Mouse (Mus musculus) ES-E14 (cell line): ENCODE measurements around the gene Olfr824. TPM values are rescaled to one million over a fixed set of nuclear protein-coding genes. Genes with fewer than 3 reads are reported as not detected.
"Not testable (repeated sequence)": the region's sequence is repeated elsewhere in the genome, so short reads cannot be mapped to it uniquely, and the experiment has no call there.

ENCODE experiments used
- DNase-seq: peaks from one replicate; pipeline ENCODE4 v3.0.0-alpha.2; 2013; ENCODE audit warnings: low read depth, low spot score
- H3K27ac ChIP-seq: 2 replicates; pipeline ENCODE4 v1.5.1; 2012; ENCODE audit warnings: low read depth, mild to moderate bottlenecking, low read length, moderate library complexity, mixed read lengths; ENCODE audit not compliant: poor library complexity, insufficient read depth, severe bottlenecking
- H3K36me3 ChIP-seq: 2 replicates; pipeline ENCODE4 v1.6.1; 2012; ENCODE audit warnings: mild to moderate bottlenecking, low read length, moderate library complexity, mixed read lengths; ENCODE audit not compliant: control insufficient read depth, poor library complexity, insufficient read depth, severe bottlenecking
- H3K4me1 ChIP-seq, 2 experiments: fragments of 150-350 bp in 1 of 2; sonication (generic) in 1 of 2; 2 replicates each; pipeline ENCODE4 v1.6.1; 2012; ENCODE audit warnings: low read length in 2 of 2, mild to moderate bottlenecking in 1 of 2, mixed read lengths in 1 of 2; ENCODE audit not compliant: control insufficient read depth in 2 of 2, insufficient read depth in 2 of 2, poor library complexity in 1 of 2
- H3K4me3 ChIP-seq, 2 experiments: fragments of 150-350 bp in 1 of 2; sonication (generic) in 1 of 2; 2 replicates each; pipeline ENCODE4 v1.5.1; 2012; ENCODE audit warnings: low read length in 2 of 2, low read depth in 1 of 2, mild to moderate bottlenecking in 1 of 2, mixed read lengths in 1 of 2; ENCODE audit not compliant: insufficient read depth in 1 of 2, poor library complexity in 1 of 2, severe bottlenecking in 1 of 2
- H3K9ac ChIP-seq: 2 replicates; pipeline ENCODE4 v1.6.1; 2012; ENCODE audit warnings: low read depth, mild to moderate bottlenecking, low read length, mixed read lengths; ENCODE audit not compliant: poor library complexity, insufficient read depth, severe bottlenecking
- H3K9me3 ChIP-seq: fragments of 150-350 bp; sonication (generic); 2 replicates; pipeline ENCODE4 v1.6.1; 2012; ENCODE audit warnings: low read depth, mild to moderate bottlenecking, low read length; ENCODE audit not compliant: control insufficient read depth, insufficient read depth
- CHD2 ChIP-seq: IDR thresholded peaks from 2 replicates; pipeline ENCODE4 v1.6.1; 2014; ENCODE audit warnings: mild to moderate bottlenecking, low read depth, low read length, inconsistent platforms
- HCFC1 ChIP-seq: IDR thresholded peaks from 2 replicates; pipeline ENCODE4 v1.6.1; 2012; ENCODE audit warnings: low read length, inconsistent platforms, borderline replicate concordance; ENCODE audit not compliant: insufficient read depth
- MAFK ChIP-seq: IDR thresholded peaks from 2 replicates; pipeline ENCODE4 v1.6.1; 2014; ENCODE audit warnings: mild to moderate bottlenecking, low read depth, low read length, inconsistent platforms; ENCODE audit not compliant: insufficient read depth
- ZC3H11A ChIP-seq: IDR thresholded peaks from 2 replicates; pipeline ENCODE4 v1.6.1; 2012; ENCODE audit warnings: low read depth, mild to moderate bottlenecking, inconsistent platforms, low read length, borderline replicate concordance
- ZNF384 ChIP-seq: IDR thresholded peaks from 2 replicates; pipeline ENCODE4 v1.6.1; 2012; ENCODE audit warnings: low read depth, low read length, inconsistent platforms
- in situ Hi-C, 2 experiments: fragments of 600-800 bp; cut with MboI; formaldehyde crosslinking; loops; one replicate each; pipeline ENCODE4 v1.15.1; 2025; ENCODE audit warnings: low sequenced_read_pairs in 2 of 2, inconsistent platforms in 1 of 2; ENCODE audit not compliant: unreplicated experiment in 2 of 2
- total RNA-seq: library from RNA; depleted of rRNA; stranded (reverse); fragments of 300-350 nt; gene quantifications from 2 replicates; pipeline ENCODE4 v1.2.3, GENCODE M21; 2012; rRNA removed

Olfr824 gene
- total RNA-seq, 1 experiment, result not detected

GRCm38 (mm10) chr10:130134811-130135210 lies 5.0 kb upstream of the Olfr824 start:
- Histone ChIP-seq H3K9ac (no peak overlapping the region), H3K27ac (no peak overlapping the region), H3K9me3 (no peaks in the 10 kb centered on the region), H3K36me3 (no peaks in the 10 kb centered on the region), H3K4me1 (no peaks in the 10 kb centered on the region), H3K4me3 (no peak overlapping the region)
- no peak for DNase-seq
- in situ Hi-C loops, result no loop called here
- no peak for TF ChIP-seq CHD2
- no peak for TF ChIP-seq MAFK
- TF ChIP-seq HCFC1, result no peak
- no peak for TF ChIP-seq ZNF384
- TF ChIP-seq ZC3H11A, result no peak

DNA sequence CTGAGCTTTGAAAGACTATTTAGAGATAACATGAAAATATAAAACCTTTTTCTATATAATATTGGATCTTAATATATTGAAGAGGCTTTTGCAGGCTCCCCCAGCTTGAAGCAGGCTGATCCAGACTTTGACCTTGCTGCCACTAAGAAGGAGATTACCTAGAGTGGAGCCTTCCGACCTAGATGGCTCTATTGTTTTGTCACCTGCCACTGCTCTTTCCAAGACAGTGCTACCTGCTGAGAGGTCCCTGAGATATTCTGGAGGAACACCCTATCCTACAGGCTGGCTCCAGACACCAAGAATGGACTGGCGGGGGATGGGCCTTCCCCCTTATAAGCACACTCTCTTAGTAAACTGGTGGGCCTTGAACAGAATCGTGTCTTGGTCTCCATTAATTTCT lies 13.8 kb downstream of the Olfr824 start:
- in situ Hi-C loops, result not testable (repeated sequence)

GRCm38 (mm10) chr10:130115283-130115682 lies 14.5 kb downstream of the Olfr824 start, which contains the start of gene Olfr823:
Gene Olfr823 (minus strand): TSS chr10:130115383.
- H3K9ac ChIP-seq, H3K4me3 ChIP-seq, H3K4me1 ChIP-seq, H3K36me3 ChIP-seq, in situ Hi-C loops, DNase-seq, H3K9me3 ChIP-seq, H3K27ac ChIP-seq: not testable (repeated sequence)

More for the DNA sequence above, 13.8 kb downstream of the Olfr824 start:
- H3K27ac ChIP-seq, H3K4me1 ChIP-seq, H3K9ac ChIP-seq, DNase-seq, H3K9me3 ChIP-seq, H3K36me3 ChIP-seq, H3K4me3 ChIP-seq: not testable (repeated sequence)

DNA sequence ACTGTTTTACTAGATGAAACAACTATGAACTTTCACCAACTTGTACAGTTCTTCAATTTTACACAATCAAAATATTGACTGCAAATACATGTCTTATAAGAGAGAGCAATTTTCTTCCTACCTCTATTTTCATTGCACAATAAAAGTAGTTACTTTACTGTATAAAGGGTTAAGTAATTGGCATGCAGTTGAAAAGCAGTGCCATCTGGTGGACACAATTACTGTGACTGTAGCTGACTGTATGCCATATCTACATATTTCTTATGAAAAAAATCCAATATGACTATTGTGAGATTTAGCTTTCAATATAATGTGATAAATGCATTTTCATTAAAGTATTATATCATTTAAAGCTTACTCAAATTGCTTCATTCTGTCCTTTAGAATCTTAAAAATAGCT lies 33.7 kb downstream of the Olfr824 start:
- no peak overlapping the region for H3K9ac ChIP-seq
- DNase-seq, result no peak

DNA sequence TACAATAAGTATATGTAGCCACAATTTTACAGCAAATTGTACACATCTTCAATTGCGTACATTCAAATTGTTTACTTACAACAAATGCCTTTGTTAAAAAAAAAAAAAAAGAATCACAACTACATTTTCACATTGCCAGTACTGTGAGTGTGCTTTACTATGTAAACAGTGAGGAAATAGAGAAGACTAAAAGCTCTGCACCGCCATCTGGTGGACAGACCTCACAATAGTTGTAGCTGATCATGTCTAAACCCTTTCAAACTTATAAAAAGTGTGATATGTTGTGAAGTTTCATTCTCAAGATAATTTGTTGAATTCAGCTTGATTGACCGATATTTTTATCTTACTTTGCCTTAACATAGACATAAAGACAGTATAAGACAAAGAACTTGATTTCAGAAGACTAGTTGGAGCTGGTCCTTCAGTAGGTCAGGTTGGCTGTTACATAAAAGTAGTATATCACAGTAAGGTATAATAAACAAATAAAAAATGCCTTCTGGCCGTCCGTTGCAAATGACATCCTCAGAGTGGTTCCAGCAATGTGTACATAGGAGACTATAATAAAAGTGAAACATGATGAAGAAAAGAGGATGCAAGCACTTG lies 36.9 kb downstream of the Olfr824 start:
- Histone ChIP-seq H3K9me3 (no peaks in the 10 kb centered on the region), H3K4me1 (no peaks in the 10 kb centered on the region), H3K27ac (no peak overlapping the region), H3K4me3 (no peak overlapping the region), H3K36me3 (no peaks in the 10 kb centered on the region), H3K9ac (no peak overlapping the region)
- DNase-seq, result peak; percentile 57
- TF ChIP-seq HCFC1, result no peak
- peak; percentile 99 for TF ChIP-seq ZC3H11A
- in situ Hi-C loops, result no loop called here

More for the DNA sequence above, 33.7 kb downstream of the Olfr824 start:
- H3K36me3 ChIP-seq, result no peaks in the 10 kb centered on the region
- H3K27ac ChIP-seq, result no peak overlapping the region
- in situ Hi-C loops, result no loop called here
- TF ChIP-seq CHD2 (no peak), ZC3H11A (no peak), MAFK (no peak), HCFC1 (no peak)
- no peak overlapping the region for H3K4me3 ChIP-seq
- H3K9me3 ChIP-seq, result no peaks in the 10 kb centered on the region
- no peaks in the 10 kb centered on the region for H3K4me1 ChIP-seq

Other genes with a start within 250 kb of the Olfr824 start
- gene Olfr815, start 224.1 kb downstream of the Olfr824 start, total RNA-seq, result 0.58 and 0.63 TPM in 2 replicates
- not detected in 2 replicates for gene Olfr816, start 214.4 kb downstream of the Olfr824 start, total RNA-seq
- not detected in 2 replicates for gene Olfr818, start 180.9 kb downstream of the Olfr824 start, total RNA-seq
- gene Olfr819, start 162.7 kb downstream of the Olfr824 start, total RNA-seq, result not detected in 2 replicates
- not detected in 2 replicates for gene Olfr247, start 153.9 kb downstream of the Olfr824 start, total RNA-seq
- not detected in 2 replicates for gene Gm10310, start 144.9 kb downstream of the Olfr824 start, total RNA-seq
- not detected in 2 replicates for gene Olfr820, start 117.4 kb downstream of the Olfr824 start, total RNA-seq
- gene Olfr821, start 99.7 kb downstream of the Olfr824 start, total RNA-seq, result not detected in 2 replicates
- gene Olfr822, start 58.8 kb downstream of the Olfr824 start, total RNA-seq, result not detected in 2 replicates
- gene Olfr823, start 14.6 kb downstream of the Olfr824 start, total RNA-seq, result not detected in 2 replicates
- gene Olfr825, start 36.8 kb upstream of the Olfr824 start, total RNA-seq, result not detected in 2 replicates
- gene Olfr826, start 54.2 kb upstream of the Olfr824 start, total RNA-seq, result not detected in 2 replicates
- not detected in 2 replicates for gene Olfr827, start 84.4 kb upstream of the Olfr824 start, total RNA-seq
- not detected in 2 replicates for gene Neurod4, start 150.2 kb upstream of the Olfr824 start, total RNA-seq
- 0.45 TPM in 1 of 2 replicates, not detected in the other for gene Tespa1, start 192.9 kb upstream of the Olfr824 start, total RNA-seq